Mouse (Mus musculus): ENCODE results near the gene Haao. TPM values are rescaled to one million over a fixed set of nuclear protein-coding genes. Genes with fewer than 3 reads are reported as not detected.

Haao gene
- polyA plus RNA-seq (2016; fragmentation: Nextera tagmentation; extraction: Ambion mirVana), result 0.35 and 0.94 TPM in 2 replicates

DNA sequence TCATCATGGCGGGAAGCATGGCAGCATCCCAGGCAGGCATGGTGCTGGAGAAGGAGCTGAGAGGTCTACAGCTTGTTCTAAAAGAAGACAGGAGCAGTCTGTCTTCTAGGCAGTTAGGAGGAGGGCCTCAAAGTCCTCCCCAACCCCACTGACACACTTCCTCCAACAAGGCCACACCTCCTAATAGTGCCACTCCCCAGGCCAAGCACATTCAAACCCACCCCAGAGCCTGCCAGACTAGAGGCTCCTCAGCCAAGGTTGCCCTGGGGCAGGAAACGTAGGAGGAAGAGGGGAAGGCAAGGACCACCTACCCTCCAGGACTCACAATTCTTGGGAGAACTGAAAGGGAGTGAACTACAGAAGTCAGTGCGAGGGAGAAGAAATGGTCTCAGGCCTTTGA lies at the start of gene Haao:
Gene Haao, minus strand, starts transcription at position 149 of the 400 bp plus-strand sequence.
- Histone ChIP-seq H3K4me3 (replicated peaks) (no peak within 1 kb of the TSS), H3K9ac (replicated peaks) (no peak within 1 kb of the TSS), H3K27ac (no peak within 1 kb of the TSS), H3K9me3 (no peaks in the 10 kb centered on the region), H3K4me2 (no peak within 1 kb of the TSS), H3K27me3 (no peaks in the 10 kb centered on the region), H3K4me1 (replicated peaks) (peaks cover 9% of the 10 kb centered on the region; the same call in 1 of the 2 replicates), H3K36me3 (no peaks in the 10 kb centered on the region)
- WGBS, result 80% methylated on average over 3 of the region's 3 CpGs
- ATAC-seq (ENCODE audit: insufficient number of reproducible peaks, insufficient read depth, low FRiP score, low TSS enrichment, low read depth), result no peak

DNA sequence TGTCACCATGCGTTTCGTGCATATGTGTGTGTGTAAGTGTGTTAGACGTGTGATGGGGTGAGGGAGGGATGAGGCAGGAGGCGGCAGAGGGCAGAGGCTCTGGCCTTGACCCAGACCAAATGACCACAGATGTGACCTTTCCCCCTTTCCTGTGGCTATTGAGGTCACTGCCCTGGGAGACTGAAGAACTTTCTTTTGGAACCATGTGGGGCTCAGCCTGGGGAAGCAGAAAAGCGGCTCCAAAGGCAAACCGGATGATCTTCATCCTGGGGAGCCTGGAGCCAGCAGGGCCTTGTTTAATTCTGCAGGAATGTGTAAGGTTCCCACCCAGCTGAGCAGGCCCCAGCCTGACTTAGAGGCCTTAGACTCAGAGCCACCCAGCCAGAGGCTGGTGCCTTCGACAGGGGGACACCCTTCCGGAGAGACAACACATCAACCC lies 49.6 kb upstream of the Haao start:
- ATAC-seq (ENCODE audit: insufficient number of reproducible peaks, insufficient read depth, low FRiP score, low TSS enrichment, low read depth), result no peak
- H3K4me3 ChIP-seq (replicated peaks), result no peak overlapping the region
- no peaks in the 10 kb centered on the region for H3K36me3 ChIP-seq
- H3K9ac ChIP-seq (replicated peaks), result no peak overlapping the region
- H3K27ac ChIP-seq, result peak overlapping the region; percentile 60
- H3K27me3 ChIP-seq, result 0 out of 2 replicates have a peak, but pooled peaks cover 4% of the 10 kb centered on the region
- H3K9me3 ChIP-seq, result no peaks in the 10 kb centered on the region
- WGBS, result 52% methylated on average over 8 of the region's 8 CpGs
- H3K4me1 ChIP-seq (replicated peaks), result peaks cover 63% of the 10 kb centered on the region
- H3K4me2 ChIP-seq, result no peak overlapping the region

DNA sequence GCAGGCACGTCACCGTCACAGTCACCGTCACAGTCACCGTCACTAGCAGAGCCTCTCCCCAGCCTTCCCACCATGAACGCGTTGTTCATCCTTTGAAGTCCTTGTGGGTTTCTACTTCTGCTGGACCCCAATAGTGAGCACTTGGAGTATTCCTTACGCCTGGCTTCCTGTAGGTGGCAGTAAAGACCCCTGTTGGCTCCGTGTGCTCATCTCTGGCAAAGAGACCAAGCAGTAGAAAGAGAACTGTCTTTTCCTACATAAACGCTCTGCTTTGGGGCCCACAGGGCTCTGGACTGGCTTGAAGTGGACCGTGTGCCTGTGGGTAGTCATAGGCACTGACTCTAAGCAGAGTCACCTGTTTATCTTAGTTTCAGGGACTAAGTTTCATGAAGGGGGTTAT lies 49.0 kb upstream of the Haao start:
- ATAC-seq (ENCODE audit: insufficient number of reproducible peaks, insufficient read depth, low FRiP score, low TSS enrichment, low read depth), result no peak
- peaks cover 59% of the 10 kb centered on the region for H3K4me1 ChIP-seq (replicated peaks)
- H3K36me3 ChIP-seq, result no peaks in the 10 kb centered on the region
- H3K27ac ChIP-seq, result peak overlapping the region; percentile 54
- H3K4me3 ChIP-seq (replicated peaks), result no peak overlapping the region
- no peak overlapping the region for H3K9ac ChIP-seq (replicated peaks)
- H3K9me3 ChIP-seq, result no peaks in the 10 kb centered on the region
- 22% methylated on average over 10 of the region's 10 CpGs for WGBS
- H3K27me3 ChIP-seq, result 0 out of 2 replicates have a peak, but pooled peaks cover 4% of the 10 kb centered on the region
- no peak overlapping the region for H3K4me2 ChIP-seq

DNA sequence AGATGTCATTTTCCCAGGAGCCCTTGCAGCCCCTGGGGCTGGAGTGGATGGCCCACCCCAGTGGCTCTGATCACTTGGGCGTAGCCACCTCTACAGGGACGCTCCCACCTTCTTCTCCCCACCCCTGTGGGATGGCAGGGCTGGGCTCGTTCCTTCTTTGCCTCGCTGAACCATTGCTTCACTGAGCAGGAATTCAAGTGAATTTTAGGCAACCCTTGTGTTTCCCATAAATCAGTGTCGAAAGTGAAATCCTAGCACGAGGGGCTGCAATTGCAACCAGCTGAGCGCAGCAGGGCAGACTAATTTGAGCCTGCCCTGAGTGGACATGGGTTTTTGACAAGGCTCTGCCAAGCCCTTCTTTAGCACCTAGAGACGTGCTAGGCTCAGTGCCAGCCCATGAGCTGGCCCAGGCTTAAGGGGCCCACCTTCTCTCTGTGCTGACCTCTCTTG lies 47.6 kb upstream of the Haao start:
- ATAC-seq (ENCODE audit: insufficient number of reproducible peaks, insufficient read depth, low FRiP score, low TSS enrichment, low read depth), result peak; percentile 38; the same call in 1 of the 2 replicates
- Histone ChIP-seq H3K4me3 (replicated peaks) (no peak overlapping the region), H3K9ac (replicated peaks) (no peak overlapping the region; the same call in 1 of the 2 replicates), H3K36me3 (no peaks in the 10 kb centered on the region), H3K27ac (peak overlapping the region; percentile 91), H3K9me3 (no peaks in the 10 kb centered on the region), H3K27me3 (no peaks in the 10 kb centered on the region), H3K4me1 (replicated peaks) (peaks cover 63% of the 10 kb centered on the region), H3K4me2 (no peak overlapping the region)
- 14% methylated on average over 8 of the region's 8 CpGs for WGBS

DNA sequence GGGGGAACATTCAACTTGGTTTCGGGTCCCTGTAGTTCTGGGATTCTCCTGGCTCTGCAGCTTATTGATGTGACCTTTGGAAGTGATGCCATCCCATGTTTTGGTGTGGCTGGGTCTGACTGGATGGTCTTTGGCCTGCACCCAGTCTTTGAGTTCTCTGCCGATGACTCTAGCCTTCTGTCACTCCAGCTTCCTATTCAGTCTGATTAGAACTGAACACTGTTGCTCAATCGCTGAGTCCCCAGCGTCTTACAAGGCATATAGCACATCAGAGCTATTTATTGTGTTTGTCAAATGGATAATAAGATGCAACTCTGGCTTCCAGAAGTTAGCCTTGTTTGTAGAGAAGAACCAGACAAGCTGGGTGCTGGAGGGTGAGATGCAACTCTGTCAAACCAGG lies 45.4 kb upstream of the Haao start:
- no peak overlapping the region for H3K4me2 ChIP-seq
- no peak overlapping the region for H3K9ac ChIP-seq (replicated peaks)
- ATAC-seq (ENCODE audit: insufficient number of reproducible peaks, insufficient read depth, low FRiP score, low TSS enrichment, low read depth), result no peak
- H3K27ac ChIP-seq, result no peak overlapping the region
- H3K9me3 ChIP-seq, result no peaks in the 10 kb centered on the region
- H3K27me3 ChIP-seq, result no peaks in the 10 kb centered on the region
- H3K4me3 ChIP-seq (replicated peaks), result no peak overlapping the region
- no peaks in the 10 kb centered on the region for H3K36me3 ChIP-seq
- 97% methylated on average over 4 of the region's 4 CpGs for WGBS
- H3K4me1 ChIP-seq (replicated peaks), result peaks cover 67% of the 10 kb centered on the region

DNA sequence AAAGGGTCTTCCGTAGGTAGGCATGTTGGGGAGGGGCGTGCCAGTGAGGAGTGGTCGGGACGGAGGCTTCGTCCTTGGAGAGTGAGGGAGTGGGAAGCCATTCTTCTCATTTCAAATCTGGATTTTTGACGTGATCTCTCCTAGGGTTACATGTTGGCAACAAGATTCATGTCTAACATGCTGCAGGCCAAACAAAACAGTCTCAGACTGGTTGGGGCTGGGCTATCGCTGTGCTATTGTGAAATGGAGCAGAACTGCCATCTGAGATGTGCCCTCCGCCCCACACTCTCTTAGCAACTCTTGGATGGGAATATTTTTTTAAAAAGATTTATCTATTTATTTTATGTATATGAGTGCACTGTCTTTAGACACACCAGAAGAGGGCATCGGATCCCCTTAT lies 44.1 kb upstream of the Haao start:
- Histone ChIP-seq H3K9ac (replicated peaks) (no peak overlapping the region), H3K27me3 (no peaks in the 10 kb centered on the region), H3K36me3 (no peaks in the 10 kb centered on the region), H3K4me2 (no peak overlapping the region), H3K4me3 (replicated peaks) (no peak overlapping the region), H3K9me3 (no peaks in the 10 kb centered on the region), H3K27ac (no peak overlapping the region), H3K4me1 (replicated peaks) (peaks cover 54% of the 10 kb centered on the region)
- WGBS, result 87% methylated on average over 9 of the region's 9 CpGs
- no peak for ATAC-seq (ENCODE audit: insufficient number of reproducible peaks, insufficient read depth, low FRiP score, low TSS enrichment, low read depth)

DNA sequence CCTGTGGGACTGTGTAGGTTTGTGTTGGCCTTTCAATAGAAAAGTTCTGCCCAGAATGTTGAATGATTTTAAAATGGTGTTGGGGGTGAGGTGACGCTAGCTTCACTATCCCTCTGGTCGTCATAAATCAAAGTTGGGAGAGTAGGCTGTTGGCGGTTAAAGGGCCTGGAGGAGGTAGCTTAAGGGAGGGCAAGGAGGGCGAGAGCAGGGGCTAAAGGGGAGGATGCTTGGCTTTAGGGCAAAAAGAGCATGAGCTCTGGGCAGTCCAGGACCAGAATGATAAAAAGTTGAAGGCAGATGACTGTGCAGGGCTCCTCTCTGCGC lies 42.6 kb upstream of the Haao start:
- Histone ChIP-seq H3K4me1 (replicated peaks) (peaks cover 39% of the 10 kb centered on the region), H3K27ac (peak overlapping the region; percentile 93), H3K4me3 (replicated peaks) (no peak overlapping the region), H3K9ac (replicated peaks) (0 out of 2 replicates have a peak overlapping the region, but pooled peaks have one; percentile 4), H3K36me3 (no peaks in the 10 kb centered on the region), H3K27me3 (no peaks in the 10 kb centered on the region), H3K9me3 (no peaks in the 10 kb centered on the region), H3K4me2 (peak overlapping the region; percentile 8; the same call in 1 of the 2 replicates)
- 20% methylated on average over 5 of the region's 5 CpGs for WGBS
- 0 out of 2 replicates have a peak, but pooled peaks have one; percentile 21 for ATAC-seq (ENCODE audit: insufficient number of reproducible peaks, insufficient read depth, low FRiP score, low TSS enrichment, low read depth)

DNA sequence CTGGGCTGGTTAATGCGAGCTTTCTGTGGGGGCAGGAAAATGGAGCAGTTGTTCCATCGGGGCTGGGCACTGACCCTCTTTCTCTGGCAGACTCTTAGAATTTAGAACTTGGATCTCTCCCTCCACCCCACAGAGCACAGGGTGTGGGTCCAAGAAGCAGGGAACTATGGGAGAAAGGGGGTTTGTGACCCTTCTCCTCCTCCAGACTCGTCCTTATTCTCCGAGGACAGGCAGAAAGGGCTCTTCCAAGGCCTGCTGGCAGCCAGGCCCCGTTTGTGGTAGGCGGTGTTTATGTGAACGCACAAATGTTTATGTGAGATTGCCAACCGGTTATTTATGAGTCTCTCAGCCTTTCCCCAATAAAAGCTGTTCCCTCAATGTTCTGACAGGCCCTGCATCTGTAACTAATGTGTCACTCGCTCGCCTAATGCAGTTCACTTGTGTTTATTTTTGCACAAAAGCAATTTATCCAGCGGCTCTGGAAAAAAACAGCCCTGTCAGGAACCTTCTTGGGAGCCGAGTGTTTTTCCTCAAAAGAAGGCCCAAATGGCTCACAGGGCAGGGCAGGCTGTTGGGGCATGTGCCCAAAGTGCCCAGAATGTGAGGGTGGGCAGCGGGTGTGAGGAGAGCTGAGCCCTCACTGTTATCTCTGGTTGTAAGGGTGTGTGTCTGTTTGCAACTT lies 42.1 kb upstream of the Haao start:
- WGBS, result 16% methylated on average over 13 of the region's 13 CpGs
- H3K4me2 ChIP-seq, result 0 out of 2 replicates have a peak overlapping the region, but pooled peaks have one; percentile 8
- H3K27me3 ChIP-seq, result no peaks in the 10 kb centered on the region
- peaks cover 34% of the 10 kb centered on the region for H3K4me1 ChIP-seq (replicated peaks)
- no peaks in the 10 kb centered on the region for H3K9me3 ChIP-seq
- no peak overlapping the region for H3K4me3 ChIP-seq (replicated peaks)
- peak; percentile 40; the same call in 1 of the 2 replicates for ATAC-seq (ENCODE audit: insufficient number of reproducible peaks, insufficient read depth, low FRiP score, low TSS enrichment, low read depth)
- peak overlapping the region; percentile 93 for H3K27ac ChIP-seq
- H3K36me3 ChIP-seq, result no peaks in the 10 kb centered on the region
- H3K9ac ChIP-seq (replicated peaks), result no peak overlapping the region

DNA sequence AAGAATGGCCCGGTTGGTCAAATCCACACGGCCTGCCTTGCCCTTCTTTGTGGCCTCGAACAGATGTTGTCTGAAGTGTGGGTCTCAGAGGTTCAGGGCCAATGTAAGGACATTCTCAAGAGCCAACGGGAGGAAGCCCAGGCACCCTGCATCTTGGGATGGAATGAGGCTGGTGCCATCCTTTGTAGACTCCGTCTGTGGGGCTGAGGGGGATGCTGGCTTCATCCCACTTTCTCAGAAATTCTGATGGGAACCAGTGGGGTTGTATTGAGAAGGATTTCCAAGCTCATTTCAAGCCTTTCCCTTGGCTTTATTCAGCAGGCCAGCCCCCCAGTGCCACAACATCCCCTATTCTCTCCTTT lies 41.5 kb upstream of the Haao start:
- H3K4me2 ChIP-seq, result no peak overlapping the region
- H3K4me1 ChIP-seq (replicated peaks), result peaks cover 34% of the 10 kb centered on the region
- WGBS, result 90% methylated on average over 5 of the region's 5 CpGs
- ATAC-seq (ENCODE audit: insufficient number of reproducible peaks, insufficient read depth, low FRiP score, low TSS enrichment, low read depth), result no peak
- H3K27me3 ChIP-seq, result no peaks in the 10 kb centered on the region
- no peak overlapping the region for H3K4me3 ChIP-seq (replicated peaks)
- H3K27ac ChIP-seq, result peak overlapping the region; percentile 93
- no peak overlapping the region for H3K9ac ChIP-seq (replicated peaks)
- no peaks in the 10 kb centered on the region for H3K36me3 ChIP-seq
- no peaks in the 10 kb centered on the region for H3K9me3 ChIP-seq

DNA sequence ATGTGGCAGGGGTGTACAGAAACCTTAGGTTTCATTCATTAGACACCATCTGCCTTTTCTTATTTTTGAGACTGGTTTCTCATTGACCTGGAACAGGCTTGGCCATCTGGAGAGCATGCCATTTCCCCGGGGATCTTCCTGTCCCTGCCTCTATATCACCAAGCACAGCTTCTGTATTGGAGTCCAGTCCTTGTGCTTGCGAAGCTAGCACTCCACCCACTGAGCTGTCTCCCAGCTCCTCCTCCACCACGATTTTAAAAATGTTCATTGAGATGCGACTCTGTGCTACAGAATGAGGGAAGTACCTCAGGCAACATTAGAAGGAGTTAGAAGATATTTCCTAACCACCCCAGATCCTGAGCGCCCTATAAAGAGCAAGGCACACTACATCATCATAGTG lies 39.5 kb upstream of the Haao start:
- H3K4me1 ChIP-seq (replicated peaks), result peaks cover 34% of the 10 kb centered on the region
- H3K36me3 ChIP-seq, result no peaks in the 10 kb centered on the region
- WGBS, result 87% methylated on average over 5 of the region's 5 CpGs
- no peak overlapping the region for H3K9ac ChIP-seq (replicated peaks)
- no peak overlapping the region for H3K4me3 ChIP-seq (replicated peaks)
- no peaks in the 10 kb centered on the region for H3K27me3 ChIP-seq
- H3K9me3 ChIP-seq, result no peaks in the 10 kb centered on the region
- H3K4me2 ChIP-seq, result no peak overlapping the region
- no peak overlapping the region for H3K27ac ChIP-seq
- no peak for ATAC-seq (ENCODE audit: insufficient number of reproducible peaks, insufficient read depth, low FRiP score, low TSS enrichment, low read depth)

DNA sequence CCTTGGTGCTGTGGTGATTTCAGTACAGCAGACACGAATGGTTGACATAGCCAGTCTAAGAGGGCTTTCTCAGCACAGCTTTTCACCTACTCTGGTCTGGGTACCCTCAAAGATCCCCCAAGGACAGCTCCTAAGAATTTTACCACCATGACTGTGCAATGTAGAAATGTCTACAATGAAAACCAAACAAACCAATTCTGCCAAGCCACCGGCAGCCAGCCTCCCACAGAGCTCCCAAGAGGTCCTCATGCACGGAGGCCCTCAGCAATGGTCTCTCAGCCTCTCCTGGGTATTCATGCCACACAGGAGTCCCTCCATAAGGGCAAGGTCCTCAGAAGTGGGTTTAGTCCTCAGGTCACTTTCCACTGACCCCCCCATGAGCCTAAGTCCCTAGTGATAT lies 38.6 kb upstream of the Haao start:
- Histone ChIP-seq H3K9me3 (no peaks in the 10 kb centered on the region), H3K4me2 (no peak overlapping the region), H3K27ac (no peak overlapping the region), H3K4me1 (replicated peaks) (peaks cover 28% of the 10 kb centered on the region), H3K4me3 (replicated peaks) (no peak overlapping the region), H3K36me3 (no peaks in the 10 kb centered on the region), H3K9ac (replicated peaks) (no peak overlapping the region), H3K27me3 (no peaks in the 10 kb centered on the region)
- WGBS, result 93% methylated on average over 3 of the region's 3 CpGs
- ATAC-seq (ENCODE audit: insufficient number of reproducible peaks, insufficient read depth, low FRiP score, low TSS enrichment, low read depth), result no peak

DNA sequence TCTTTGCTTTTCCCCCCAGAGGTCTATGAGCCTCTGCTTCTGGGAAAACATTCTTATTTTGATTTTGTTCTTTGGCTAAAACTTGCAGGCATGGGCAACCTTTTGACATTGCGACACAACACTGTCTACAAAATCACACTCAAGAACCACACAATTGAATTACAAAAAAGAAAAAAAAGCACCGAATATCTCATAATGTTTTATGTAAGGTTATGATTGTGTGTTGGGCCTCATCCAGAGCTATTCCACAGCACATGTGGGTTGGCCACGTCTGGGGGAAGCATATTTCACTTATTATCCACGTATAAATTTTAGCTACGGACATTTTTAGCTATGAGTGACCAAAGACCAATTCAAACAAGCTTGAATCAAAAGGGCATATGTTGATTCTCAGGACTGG lies 38.0 kb upstream of the Haao start:
- Histone ChIP-seq H3K27ac (no peak overlapping the region), H3K9me3 (no peaks in the 10 kb centered on the region), H3K9ac (replicated peaks) (no peak overlapping the region), H3K36me3 (no peaks in the 10 kb centered on the region), H3K4me3 (replicated peaks) (no peak overlapping the region), H3K4me1 (replicated peaks) (peaks cover 22% of the 10 kb centered on the region), H3K4me2 (no peak overlapping the region), H3K27me3 (no peaks in the 10 kb centered on the region)
- WGBS, result 83% methylated on average over 5 of the region's 5 CpGs
- ATAC-seq (ENCODE audit: insufficient number of reproducible peaks, insufficient read depth, low FRiP score, low TSS enrichment, low read depth), result no peak

Measured in limb, embryonic 12.5 days (tissue).